Mouse (Mus musculus): ENCODE results near the gene Cdk5rap3. TPM values are rescaled to one million over a fixed set of nuclear protein-coding genes. Genes with fewer than 3 reads are reported as not detected.

The Cdk5rap3 gene
- total and polyA plus RNA-seq, 2 experiments from 2014 or later = 43.6 to 85.1 TPM

GRCm38 (mm10) chr11:96906431-96907161 is 9.7 kb downstream of the Cdk5rap3 start:
- Histone ChIP-seq H3K9me3 (ENCODE audit: low read length) (no peaks in the 10 kb centered on the region), H3K4me2 (ENCODE audit: low read depth, low read length, poor library complexity, severe bottlenecking) (no peak overlapping the region), H3K27ac (ENCODE audit: low read depth, low read length) (no peak overlapping the region), H3K4me1 (ENCODE audit: insufficient read depth, low read length) (no peaks in the 10 kb centered on the region), H3K9ac (replicated peaks; ENCODE audit: low read length, poor library complexity, severe bottlenecking) (no peak overlapping the region; the same call in 1 of the 2 replicates), H3K4me3 (ENCODE audit: low read depth, low read length) (no peak overlapping the region), H3K27me3 (ENCODE audit: insufficient read depth, low read length) (no peaks in the 10 kb centered on the region), H3K36me3 (ENCODE audit: insufficient read depth, low read length) (peaks cover 12% of the 10 kb centered on the region)
- TF ChIP-seq CTCF (IDR thresholded peaks at IDR 0.05) = no peak
- ATAC-seq (ENCODE audit: low FRiP score) (no peak), DNase-seq (ENCODE audit: low spot score) (peak; percentile 57)
- 42% methylated on average over 15 of the region's 15 CpGs for WGBS

- ATAC-seq (ENCODE audit: low FRiP score) = no peak
Observed at GRCm38 (mm10) chr11:96902639-96903635, 13.4 kb downstream of the Cdk5rap3 start.

GRCm38 (mm10) chr11:96901332-96901731 is 15.0 kb downstream of the Cdk5rap3 start:
- Histone ChIP-seq H3K36me3 (ENCODE audit: insufficient read depth, low read length) (no peaks in the 10 kb centered on the region), H3K9ac (replicated peaks; ENCODE audit: low read length, poor library complexity, severe bottlenecking) (no peak overlapping the region), H3K27ac (ENCODE audit: low read depth, low read length) (no peak overlapping the region), H3K4me2 (ENCODE audit: low read depth, low read length, poor library complexity, severe bottlenecking) (no peak overlapping the region), H3K27me3 (ENCODE audit: insufficient read depth, low read length) (no peaks in the 10 kb centered on the region), H3K9me3 (ENCODE audit: low read length) (no peaks in the 10 kb centered on the region), H3K4me3 (ENCODE audit: low read depth, low read length) (no peak overlapping the region), H3K4me1 (ENCODE audit: insufficient read depth, low read length) (peaks cover 3% of the 10 kb centered on the region; the same call in 1 of the 2 replicates)
- WGBS = 47% methylated on average over 9 of the region's 9 CpGs
- DNase-seq (ENCODE audit: low spot score) (no peak), ATAC-seq (ENCODE audit: low FRiP score) (no peak)
- no peak for TF ChIP-seq CTCF (IDR thresholded peaks at IDR 0.05)

More at GRCm38 (mm10) chr11:96902639-96903635, 13.4 kb downstream of the Cdk5rap3 start:
- Histone ChIP-seq H3K4me3 (ENCODE audit: low read depth, low read length) (no peak overlapping the region), H3K36me3 (ENCODE audit: insufficient read depth, low read length) (peaks cover 4% of the 10 kb centered on the region; the same call in 1 of the 2 replicates), H3K27me3 (ENCODE audit: insufficient read depth, low read length) (no peaks in the 10 kb centered on the region), H3K27ac (ENCODE audit: low read depth, low read length) (no peak overlapping the region), H3K9me3 (ENCODE audit: low read length) (no peaks in the 10 kb centered on the region), H3K4me2 (ENCODE audit: low read depth, low read length, poor library complexity, severe bottlenecking) (no peak overlapping the region), H3K9ac (replicated peaks; ENCODE audit: low read length, poor library complexity, severe bottlenecking) (no peak overlapping the region), H3K4me1 (ENCODE audit: insufficient read depth, low read length) (peaks cover 3% of the 10 kb centered on the region; the same call in 1 of the 2 replicates)
- TF ChIP-seq CTCF (IDR thresholded peaks at IDR 0.05) = no peak
- WGBS = 14% methylated on average over 16 of the region's 16 CpGs
- peak; percentile 84 for DNase-seq (ENCODE audit: low spot score)

DNA sequence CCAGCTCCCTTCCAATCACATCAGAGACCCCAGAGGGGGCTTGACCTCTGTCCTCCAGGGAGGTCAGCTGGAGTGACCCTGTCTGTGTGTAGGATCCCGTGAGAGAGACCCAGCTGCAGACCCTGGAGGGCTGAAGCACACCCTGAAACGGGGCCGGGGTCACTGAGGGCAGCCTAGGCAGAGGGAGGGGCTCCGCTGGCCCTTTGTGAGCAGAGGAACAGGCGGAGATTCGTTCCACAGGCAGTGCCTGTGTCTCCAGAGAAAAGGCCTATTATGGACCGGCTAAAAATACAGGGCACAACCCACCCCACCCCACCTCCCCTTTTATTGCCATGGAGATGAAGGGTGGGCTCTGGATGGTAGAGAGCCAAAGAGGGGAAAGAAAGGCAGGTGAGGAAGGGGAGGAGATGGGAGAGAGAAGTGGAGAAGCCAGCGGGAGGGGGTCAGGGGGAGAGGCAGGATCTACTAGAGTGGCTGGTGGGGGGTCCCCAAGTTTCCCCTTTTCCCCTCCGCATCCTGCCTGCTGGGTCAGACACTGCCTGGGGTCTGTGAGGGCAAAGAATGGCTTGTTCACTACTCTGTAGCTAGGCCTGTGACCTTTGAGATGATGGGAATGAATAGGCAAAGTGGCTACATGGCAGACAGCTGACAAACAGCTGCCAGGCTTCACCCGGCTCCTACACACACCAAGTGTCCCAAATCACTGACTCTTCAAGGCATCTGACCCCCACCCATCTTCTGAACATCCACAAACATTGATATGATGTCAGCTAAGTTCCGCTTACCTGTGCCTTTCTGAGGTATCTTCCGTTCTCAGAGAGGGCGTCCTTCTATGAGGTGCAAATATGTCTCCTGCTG is 16.6 kb downstream of the Cdk5rap3 start:
- no peaks in the 10 kb centered on the region for H3K36me3 ChIP-seq (ENCODE audit: insufficient read depth, low read length)
- TF ChIP-seq CTCF (IDR thresholded peaks at IDR 0.05) = no peak
- no peak overlapping the region for H3K4me3 ChIP-seq (ENCODE audit: low read depth, low read length)
- ATAC-seq (ENCODE audit: low FRiP score) (no peak), DNase-seq (ENCODE audit: low spot score) (no peak)
- no peak overlapping the region for H3K27ac ChIP-seq (ENCODE audit: low read depth, low read length)
- no peak overlapping the region for H3K9ac ChIP-seq (replicated peaks; ENCODE audit: low read length, poor library complexity, severe bottlenecking)
- H3K4me2 ChIP-seq (ENCODE audit: low read depth, low read length, poor library complexity, severe bottlenecking) = no peak overlapping the region
- WGBS = 33% methylated on average over 13 of the region's 13 CpGs
- no peaks in the 10 kb centered on the region for H3K9me3 ChIP-seq (ENCODE audit: low read length)
- no peaks in the 10 kb centered on the region for H3K27me3 ChIP-seq (ENCODE audit: insufficient read depth, low read length)
- H3K4me1 ChIP-seq (ENCODE audit: insufficient read depth, low read length) = peaks cover 3% of the 10 kb centered on the region; the same call in 1 of the 2 replicates

- TF ChIP-seq CTCF (IDR thresholded peaks at IDR 0.05) = no peak
- DNase-seq (ENCODE audit: low spot score) (no peak), ATAC-seq (ENCODE audit: low FRiP score) (no peak)
- Histone ChIP-seq H3K9ac (replicated peaks; ENCODE audit: low read length, poor library complexity, severe bottlenecking) (no peak overlapping the region), H3K4me3 (ENCODE audit: low read depth, low read length) (no peak overlapping the region), H3K4me1 (ENCODE audit: insufficient read depth, low read length) (peaks cover 3% of the 10 kb centered on the region; the same call in 1 of the 2 replicates), H3K9me3 (ENCODE audit: low read length) (no peaks in the 10 kb centered on the region), H3K36me3 (ENCODE audit: insufficient read depth, low read length) (no peaks in the 10 kb centered on the region), H3K27me3 (ENCODE audit: insufficient read depth, low read length) (no peaks in the 10 kb centered on the region), H3K27ac (ENCODE audit: low read depth, low read length) (no peak overlapping the region), H3K4me2 (ENCODE audit: low read depth, low read length, poor library complexity, severe bottlenecking) (no peak overlapping the region)
- WGBS = 89% methylated on average over 4 of the region's 4 CpGs
Observed at GRCm38 (mm10) chr11:96895886-96896285, 20.4 kb downstream of the Cdk5rap3 start.
